Mouse (Mus musculus) gastrocnemius, adult 2 months (tissue): ENCODE measurements at regions not wholly inside any gene's neighbourhood (a gene's known extent, or its start where the extent isn't known, plus 50 kb on each side); places are given as distances from the start of the nearest gene placed in this dataset.

ENCODE experiments used
- DNase-seq: peaks from one replicate; pipeline ENCODE4 v3.0.0; 2022
- H3K27ac ChIP-seq: fragments of 200-600 bp; 2 replicates; pipeline ENCODE4 v1.8.1; 2022; ENCODE audit warnings: mild to moderate bottlenecking
- H3K4me3 ChIP-seq: fragments of 200-600 bp; 2 replicates; pipeline ENCODE4 v1.8.1; 2022; ENCODE audit warnings: mild to moderate bottlenecking, moderate library complexity
- CTCF ChIP-seq: fragments of 200-600 bp; IDR thresholded peaks from 2 replicates; pipeline ENCODE4 v1.8.1; 2022; ENCODE audit warnings: antibody characterized with exemption, mild to moderate bottlenecking, moderate library complexity
- intact Hi-C: fragments of 180-260 bp; cut with DNase I; formaldehyde crosslinking; loops from one replicate; pipeline ENCODE4 v1.15.1; 2025

DNA sequence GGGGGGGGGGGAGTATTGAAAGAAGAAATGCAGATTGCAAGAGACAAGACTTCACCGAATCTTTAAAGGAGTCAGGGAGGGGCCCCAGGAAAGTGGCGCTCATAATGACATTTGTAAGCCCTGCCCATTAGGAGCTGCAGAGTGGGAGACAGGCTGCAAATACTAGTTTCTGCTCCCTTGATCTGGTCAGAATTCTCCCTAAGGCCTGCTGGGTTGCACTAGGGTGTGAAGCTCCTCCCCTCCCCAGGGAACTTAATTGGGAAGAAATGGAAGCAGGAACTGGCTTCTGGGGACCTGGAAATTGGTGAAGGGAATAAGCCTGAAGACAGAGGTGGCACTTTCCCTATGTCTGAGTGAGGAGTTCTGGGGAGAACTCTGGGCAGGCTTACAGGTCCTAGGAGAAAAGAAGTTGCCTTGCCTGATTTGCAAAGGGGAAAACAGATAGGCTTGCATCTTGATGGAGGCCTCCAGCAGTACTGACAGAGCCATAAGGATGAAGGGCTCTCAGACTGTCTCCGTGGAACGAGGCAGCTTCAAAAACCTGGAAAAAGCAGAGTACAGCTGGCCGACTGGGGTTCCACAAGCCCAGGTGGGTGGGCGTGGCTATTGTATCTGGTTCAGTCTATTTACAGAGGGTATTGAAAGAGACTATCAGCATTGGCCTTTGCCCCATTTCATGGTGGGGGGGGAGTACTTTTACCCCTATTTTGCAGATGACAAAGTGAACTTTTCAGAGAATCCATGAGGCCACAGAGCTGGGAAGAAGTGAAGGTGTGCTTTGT is 125.7 kb downstream of the Plpp3 start:
- intact Hi-C loops: no loop called here
- DNase-seq: no peak
- TF ChIP-seq CTCF: no peak
- Histone ChIP-seq H3K4me3 (no peak overlapping the region), H3K27ac (peak overlapping the region; percentile 1; the same call in 1 of the 2 replicates)

DNA sequence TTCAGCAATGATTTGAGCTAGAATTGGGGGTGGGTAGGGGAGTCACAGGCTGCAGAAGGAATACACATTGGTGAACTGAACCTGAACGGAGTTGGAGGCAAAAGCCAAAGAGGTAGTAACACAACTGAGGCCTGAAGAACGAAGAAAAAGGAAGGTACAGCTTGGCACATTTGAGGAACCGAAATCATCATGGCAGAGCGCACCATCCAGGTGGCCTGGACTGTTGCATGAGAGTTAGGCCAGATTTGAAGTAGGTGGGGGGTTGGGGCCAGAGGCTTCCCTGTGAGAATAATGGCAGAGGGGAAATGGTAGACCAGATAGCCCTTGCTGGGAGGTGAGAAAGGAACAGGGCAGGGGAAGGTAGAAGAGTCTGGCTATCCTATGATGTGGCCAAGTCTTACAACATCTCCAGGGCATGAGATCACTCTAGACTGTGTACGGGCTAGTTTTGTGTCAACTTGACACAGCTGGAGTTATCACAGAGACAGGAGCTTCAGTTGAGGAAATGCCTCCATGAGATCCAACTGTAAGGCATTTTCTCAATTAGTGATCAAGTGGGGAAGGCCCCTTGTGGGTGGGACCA is 128.4 kb downstream of the Plpp3 start:
- Histone ChIP-seq H3K27ac (no peak overlapping the region), H3K4me3 (no peak overlapping the region)
- DNase-seq: no peak
- intact Hi-C loops: no loop called here
- TF ChIP-seq CTCF: no peak

DNA sequence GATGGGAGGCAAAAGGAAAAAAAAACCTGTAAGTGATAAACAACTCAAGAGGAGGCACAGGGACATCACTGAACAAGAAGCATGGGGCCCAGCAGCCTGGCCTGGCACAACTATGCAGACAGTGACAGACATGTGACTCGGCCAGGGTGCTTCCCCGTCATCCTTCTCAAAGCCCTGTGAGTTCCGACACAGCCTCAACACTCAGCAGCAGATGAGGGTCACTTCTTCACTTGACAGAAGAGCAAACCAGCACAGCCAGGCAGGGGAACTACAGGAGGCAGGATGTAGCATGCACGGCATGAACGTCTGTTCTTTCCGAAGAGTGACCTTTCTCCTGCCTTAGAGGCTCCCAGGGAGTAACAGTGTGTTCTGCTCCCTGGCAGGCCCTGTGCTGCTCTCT is 129.2 kb downstream of the Plpp3 start:
- Histone ChIP-seq H3K4me3 (no peak overlapping the region), H3K27ac (0 out of 2 replicates have a peak overlapping the region, but pooled peaks have one; percentile 24)
- intact Hi-C loops: no loop called here
- DNase-seq: no peak
- no peak for TF ChIP-seq CTCF

DNA sequence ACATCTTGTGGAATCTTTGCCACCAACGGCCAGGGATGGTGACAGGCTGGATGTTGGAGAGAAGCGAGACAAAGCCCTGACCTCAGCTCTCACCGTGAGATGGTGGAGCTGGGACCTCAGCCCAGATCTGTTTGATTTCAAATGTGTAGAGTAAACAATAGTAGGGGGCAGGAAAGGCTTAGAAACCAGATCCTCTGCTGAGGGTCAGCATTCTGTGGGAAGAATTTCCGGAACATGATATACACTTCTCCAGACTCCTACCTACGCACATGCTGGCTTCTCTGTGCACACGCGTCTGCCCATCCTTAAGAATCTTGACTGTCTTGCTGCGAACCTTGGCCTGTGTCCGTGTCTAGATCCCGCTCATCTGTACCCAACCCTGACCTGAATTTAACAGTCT is 129.7 kb downstream of the Plpp3 start:
- Histone ChIP-seq H3K4me3 (no peak overlapping the region), H3K27ac (peak overlapping the region; percentile 12; the same call in 1 of the 2 replicates)
- no peak for DNase-seq
- intact Hi-C loops: no loop called here
- no peak for TF ChIP-seq CTCF

DNA sequence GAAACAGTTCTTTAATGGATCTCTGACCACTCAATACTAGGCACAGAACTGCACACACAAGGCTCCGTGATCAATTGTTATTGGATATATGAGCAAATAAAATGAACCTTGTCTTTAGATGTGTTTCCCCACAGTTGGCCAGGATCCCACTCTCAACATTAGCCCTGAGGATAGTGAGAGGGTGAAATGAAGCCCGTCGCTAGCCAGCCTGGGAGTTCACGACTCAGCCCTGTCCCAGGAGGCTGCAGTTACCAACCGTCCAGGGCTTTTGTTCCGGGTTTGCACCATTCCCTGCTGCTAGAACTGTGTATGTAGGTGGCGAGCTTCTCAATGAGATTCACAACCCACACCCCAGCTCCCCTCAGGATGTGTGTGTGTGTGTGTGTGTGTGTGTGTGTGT is 130.3 kb downstream of the Plpp3 start:
- Histone ChIP-seq H3K27ac (no peak overlapping the region), H3K4me3 (no peak overlapping the region)
- DNase-seq: no peak
- no peak for TF ChIP-seq CTCF
- intact Hi-C loops: no loop called here

DNA sequence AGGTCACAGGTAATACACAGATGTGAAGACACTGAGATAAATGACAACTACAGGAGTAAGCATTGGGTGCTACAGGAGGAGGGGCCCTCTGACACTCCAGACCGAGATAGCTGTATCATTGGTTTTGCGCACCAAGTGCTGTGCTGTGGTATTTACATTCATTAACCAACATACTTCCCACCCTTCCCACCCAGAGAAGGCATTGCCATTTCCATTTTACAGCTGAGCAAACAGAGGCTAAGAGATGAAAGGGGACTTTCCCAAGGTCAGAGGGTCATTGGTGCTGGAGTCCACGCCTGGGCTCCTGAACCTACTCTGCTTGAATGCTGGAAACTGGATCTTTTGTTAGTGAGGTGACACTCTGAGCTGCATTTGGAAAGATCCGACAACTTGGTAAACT is 132.5 kb downstream of the Plpp3 start:
- no peak for DNase-seq
- no peak for TF ChIP-seq CTCF
- intact Hi-C loops: no loop called here

DNA sequence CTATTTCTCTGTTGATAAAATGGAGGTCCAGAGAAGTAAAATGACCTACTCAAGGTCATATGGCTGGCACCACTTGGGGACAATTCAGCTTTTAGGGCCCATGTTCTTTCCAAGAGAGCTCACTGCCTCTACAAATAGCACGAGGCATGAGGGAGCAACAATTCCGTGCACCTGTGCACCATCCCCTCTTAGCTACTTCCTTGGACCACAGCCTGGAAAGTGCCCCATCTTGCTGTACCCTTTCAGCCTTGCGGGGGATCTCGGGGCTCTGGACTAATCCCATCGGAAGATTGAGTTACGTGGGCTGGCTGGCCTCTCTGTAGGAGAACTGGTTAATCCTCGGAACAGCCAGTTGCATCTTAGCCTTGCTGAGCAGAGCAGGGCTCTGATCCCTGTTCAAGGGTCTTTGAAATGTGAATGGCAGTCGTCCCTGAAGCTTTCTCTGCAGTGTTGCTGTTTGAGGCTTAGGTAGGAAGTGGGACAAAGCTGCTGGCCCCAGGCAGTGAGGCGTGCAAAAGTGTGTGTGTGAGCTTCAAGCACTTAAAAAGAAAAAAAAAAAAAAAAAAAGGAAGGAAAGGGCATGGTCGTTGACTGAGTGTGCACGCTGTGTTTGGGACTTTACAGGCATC is 133.8 kb downstream of the Plpp3 start:
- DNase-seq: peak; percentile 56
- intact Hi-C loops: no loop called here
- H3K27ac ChIP-seq: peak overlapping the region; percentile 70

More for the DNA sequence above, 132.5 kb downstream of the Plpp3 start:
- no peak overlapping the region for H3K4me3 ChIP-seq
- H3K27ac ChIP-seq: peak overlapping the region; percentile 57

DNA sequence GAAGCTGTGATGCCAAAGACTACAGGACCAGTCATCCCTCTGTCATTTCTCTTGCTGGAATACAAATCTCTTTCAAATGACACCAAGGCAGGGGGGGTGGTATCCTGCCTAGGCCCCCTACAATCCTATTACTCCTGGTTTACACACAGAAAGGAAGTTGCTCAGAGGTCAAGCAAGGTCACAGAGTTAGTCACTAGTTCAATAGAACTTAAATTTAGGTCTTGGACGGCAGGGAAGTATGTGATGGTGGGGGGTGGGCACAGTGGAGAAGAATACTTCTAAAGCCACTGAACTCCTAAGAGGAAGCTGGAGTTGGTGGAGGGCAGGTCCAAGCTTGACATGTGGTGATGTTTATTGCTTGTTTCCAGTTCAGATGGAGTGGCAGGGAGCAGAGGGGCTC is 134.4 kb downstream of the Plpp3 start:
- intact Hi-C loops: no loop called here
- DNase-seq: no peak
- Histone ChIP-seq H3K27ac (peak overlapping the region; percentile 70), H3K4me3 (no peak overlapping the region)
- TF ChIP-seq CTCF: no peak

More for the DNA sequence above, 133.8 kb downstream of the Plpp3 start:
- no peak overlapping the region for H3K4me3 ChIP-seq
- no peak for TF ChIP-seq CTCF

DNA sequence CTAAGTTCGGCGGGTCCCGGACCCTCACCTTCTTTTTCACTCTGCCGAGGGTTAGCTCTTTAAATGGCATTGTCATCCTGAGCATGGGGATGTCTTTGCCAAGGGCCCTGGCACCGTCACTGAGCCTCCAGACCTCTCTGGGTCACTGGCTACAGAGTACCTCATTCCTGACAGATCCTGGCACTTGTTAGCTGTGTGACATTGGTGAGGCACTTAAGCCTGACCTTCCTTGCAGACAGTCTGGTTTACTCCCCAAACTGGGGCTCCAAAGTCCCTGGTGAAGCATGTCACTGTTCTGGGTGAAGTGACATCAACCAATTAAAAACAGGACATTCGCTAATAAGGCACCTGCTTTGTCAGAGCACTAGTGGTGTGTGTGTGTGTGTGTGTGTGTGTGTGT is 142.2 kb downstream of the Plpp3 start:
- no peak for DNase-seq
- intact Hi-C loops: no loop called here
- no peak for TF ChIP-seq CTCF

DNA sequence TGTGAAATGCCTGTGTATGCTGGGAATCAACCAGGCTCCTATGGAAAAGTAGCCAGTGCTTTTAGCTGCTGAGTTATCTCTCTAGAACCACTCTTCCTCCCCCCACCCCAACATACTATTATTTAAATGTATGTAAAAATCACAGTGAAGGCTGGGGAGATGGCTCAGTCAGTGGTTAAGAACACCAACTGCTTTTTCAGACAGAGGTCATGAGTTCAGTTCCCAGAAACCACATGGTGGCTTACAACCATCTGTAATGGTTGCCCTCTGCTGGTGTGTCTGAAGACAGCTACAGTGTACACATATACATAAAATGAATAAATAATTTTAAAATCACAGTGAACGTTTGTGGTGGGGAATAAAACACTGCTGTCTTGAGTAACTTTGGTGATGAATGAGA is 144.4 kb downstream of the Plpp3 start:
- H3K4me3 ChIP-seq: no peak overlapping the region
- peak; percentile 7; the same call in 1 of the 2 replicates for TF ChIP-seq CTCF
- no peak for DNase-seq
- intact Hi-C loops: no loop called here
- no peak overlapping the region for H3K27ac ChIP-seq

More for the DNA sequence above, 142.2 kb downstream of the Plpp3 start:
- Histone ChIP-seq H3K27ac (0 out of 2 replicates have a peak overlapping the region, but pooled peaks have one; percentile 16), H3K4me3 (no peak overlapping the region)

DNA sequence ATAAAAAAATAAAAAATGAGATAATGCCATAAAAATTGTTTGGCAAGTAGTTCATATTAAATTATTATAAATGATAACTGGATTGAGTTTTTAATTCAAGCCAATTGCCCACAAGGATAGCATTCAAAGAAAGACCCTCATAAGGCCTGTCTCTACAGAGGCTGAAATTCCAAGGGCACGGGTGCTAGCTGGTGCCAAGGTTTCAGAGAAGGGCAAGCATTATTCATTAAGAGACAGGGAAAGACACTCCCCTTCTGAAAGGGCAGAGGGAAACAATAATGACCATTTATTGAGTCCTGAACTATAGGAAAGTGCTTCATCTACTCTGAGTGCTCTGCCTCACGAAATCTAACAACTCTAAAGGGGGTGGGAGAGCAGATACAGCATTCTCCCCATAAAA is 147.0 kb downstream of the Plpp3 start:
- no peak for DNase-seq
- intact Hi-C loops: no loop called here

DNA sequence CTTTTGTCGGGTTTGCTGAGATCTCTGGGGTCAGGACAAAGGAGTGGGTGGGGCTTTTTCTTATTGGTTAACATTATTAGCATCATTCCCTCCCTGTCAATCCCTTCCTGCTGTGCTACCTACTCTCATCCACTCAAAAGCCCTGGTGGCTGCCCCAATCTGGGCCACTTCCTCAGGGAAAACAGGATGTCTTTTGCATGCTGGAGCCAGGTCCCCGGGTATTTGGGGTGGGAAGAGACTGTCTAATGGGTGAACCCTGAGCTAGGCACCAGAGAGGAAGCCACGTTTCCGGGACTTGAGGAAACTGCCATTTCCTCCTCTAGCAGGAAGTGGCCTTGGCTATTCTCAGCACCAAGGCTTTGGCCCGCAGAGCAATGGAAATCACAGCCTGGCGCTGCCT is 148.8 kb downstream of the Plpp3 start:
- Histone ChIP-seq H3K4me3 (no peak overlapping the region), H3K27ac (peak overlapping the region; percentile 67)
- intact Hi-C loops: no loop called here
- TF ChIP-seq CTCF: no peak
- no peak for DNase-seq

More for the DNA sequence above, 147.0 kb downstream of the Plpp3 start:
- no peak for TF ChIP-seq CTCF
- 0 out of 2 replicates have a peak overlapping the region, but pooled peaks have one; percentile 2 for H3K27ac ChIP-seq
- H3K4me3 ChIP-seq: no peak overlapping the region

DNA sequence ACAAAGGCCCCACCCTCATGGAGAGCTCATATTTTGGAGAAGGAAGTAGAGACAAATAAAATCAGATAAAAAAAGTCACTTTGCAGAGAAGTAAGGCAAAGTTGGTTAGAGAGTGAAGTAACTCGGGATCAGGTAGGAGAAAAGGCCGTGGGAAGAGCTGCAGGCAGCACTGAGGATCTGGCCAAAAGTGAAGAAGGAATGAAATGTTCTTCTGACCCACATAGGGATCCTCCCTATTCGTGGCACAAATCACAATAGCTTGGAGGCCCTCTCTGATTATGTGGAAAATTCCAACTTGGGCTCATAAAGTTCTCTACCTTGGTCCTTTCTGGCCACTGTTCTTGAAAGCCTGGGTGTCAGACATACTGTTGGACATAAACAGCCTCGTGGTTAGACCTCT is 150.2 kb downstream of the Plpp3 start:
- intact Hi-C loops: no loop called here

More for the DNA sequence above, 150.2 kb downstream of the Plpp3 start:
- TF ChIP-seq CTCF: no peak
- Histone ChIP-seq H3K4me3 (no peak overlapping the region), H3K27ac (peak overlapping the region; percentile 63)
- DNase-seq: no peak
